Mouse (Mus musculus) C2C12 (cell line): ENCODE measurements around the gene Soga1. TPM values are rescaled to one million over a fixed set of nuclear protein-coding genes. Genes with fewer than 3 reads are reported as not detected.

Experiments
- H3K27me3 ChIP-seq: one replicate; pipeline ENCODE4 v1.6.1; 2011; ENCODE audit not compliant: control insufficient read depth, insufficient read depth, insufficient read length
- H3K36me3 ChIP-seq: one replicate; pipeline ENCODE4 v1.6.1; 2011; ENCODE audit not compliant: control insufficient read depth, insufficient read depth
- H3K4me3 ChIP-seq: one replicate; pipeline ENCODE4 v1.5.1; 2011; ENCODE audit warnings: mild to moderate bottlenecking, control low read depth; ENCODE audit not compliant: poor library complexity, insufficient read depth, severe bottlenecking
- H3K79me2 ChIP-seq: one replicate; pipeline ENCODE4 v1.6.1; 2011; ENCODE audit not compliant: control insufficient read depth, insufficient read depth
- H3K79me3 ChIP-seq: one replicate; pipeline ENCODE4 v1.6.1; 2011; ENCODE audit warnings: low read depth, control low read depth
- H3ac ChIP-seq: one replicate; pipeline ENCODE3; 2011; ENCODE audit warnings: low read depth; ENCODE audit not compliant: control insufficient read depth, insufficient read length
- CEBPB ChIP-seq: IDR thresholded peaks from one replicate; pipeline ENCODE4 v1.6.1; 2011; ENCODE audit warnings: low read depth, mild to moderate bottlenecking, control low read depth, moderate library complexity
- CTCF ChIP-seq: IDR thresholded peaks from one replicate; pipeline ENCODE4 v1.5.1; 2011; ENCODE audit not compliant: control insufficient read depth, insufficient read depth, insufficient read length
- FOSL1 ChIP-seq: IDR thresholded peaks from one replicate; pipeline ENCODE4 v1.8.0; 2011; ENCODE audit warnings: mild to moderate bottlenecking, low read length; ENCODE audit not compliant: poor library complexity, insufficient read depth, severe bottlenecking
- MAX ChIP-seq: IDR thresholded peaks from one replicate; pipeline ENCODE4 v1.6.1; 2011; ENCODE audit warnings: mild to moderate bottlenecking, control low read depth
- MYOD1 ChIP-seq: IDR thresholded peaks from one replicate; pipeline ENCODE4 v1.6.1; 2011; ENCODE audit warnings: low read depth; ENCODE audit not compliant: control insufficient read depth, insufficient read length
- MYOG ChIP-seq: IDR thresholded peaks from one replicate; pipeline ENCODE4 v1.6.1; 2011; ENCODE audit not compliant: control insufficient read depth, insufficient read length; ENCODE audit errors: extremely low read depth
- USF1 ChIP-seq: IDR thresholded peaks from one replicate; pipeline ENCODE4 v1.6.1; 2011; ENCODE audit warnings: low read depth, mild to moderate bottlenecking, control low read depth, moderate library complexity
- polyA plus RNA-seq: library from polyadenylated mRNA; unstranded; fragments of >200 nt; fragmentation: generic; extraction: Trizol; gene quantifications from one replicate; pipeline ENCODE4 v1.2.1, GENCODE M21; 2012; ENCODE audit warnings: missing spikeins

The Soga1 gene
- polyA plus RNA-seq, 1 experiment = 13.9 TPM

GRCm38 (mm10) chr2:156981291-156981690, 97.8 kb downstream of the Soga1 start:
- no peaks in the 10 kb centered on the region for H3K79me3 ChIP-seq
- no peaks in the 10 kb centered on the region for H3K36me3 ChIP-seq
- TF ChIP-seq MYOD1 (no peak), USF1 (no peak), MYOG (no peak), FOSL1 (no peak), CEBPB (no peak), CTCF (no peak), MAX (no peak)
- no peak overlapping the region for H3K4me3 ChIP-seq
- H3ac ChIP-seq = no peak overlapping the region
- H3K79me2 ChIP-seq = peaks cover 10% of the 10 kb centered on the region
- H3K27me3 ChIP-seq = no peaks in the 10 kb centered on the region

- Histone ChIP-seq H3K36me3 (no peaks in the 10 kb centered on the region), H3K27me3 (no peaks in the 10 kb centered on the region), H3K79me3 (no peaks in the 10 kb centered on the region), H3ac (no peak overlapping the region), H3K79me2 (peaks cover 10% of the 10 kb centered on the region), H3K4me3 (no peak overlapping the region)
- TF ChIP-seq USF1 (no peak), MYOD1 (no peak), FOSL1 (no peak), MAX (no peak), MYOG (no peak), CEBPB (no peak), CTCF (no peak)
Measured at GRCm38 (mm10) chr2:156980059-156980458, 99.0 kb downstream of the Soga1 start.

GRCm38 (mm10) chr2:156976711-156977110, 102.3 kb downstream of the Soga1 start:
- no peaks in the 10 kb centered on the region for H3K36me3 ChIP-seq
- H3K4me3 ChIP-seq = no peak overlapping the region
- H3ac ChIP-seq = no peak overlapping the region
- H3K79me3 ChIP-seq = no peaks in the 10 kb centered on the region
- no peaks in the 10 kb centered on the region for H3K79me2 ChIP-seq
- no peaks in the 10 kb centered on the region for H3K27me3 ChIP-seq
- TF ChIP-seq CEBPB (no peak), FOSL1 (no peak), MAX (no peak), MYOD1 (no peak), MYOG (no peak), USF1 (no peak), CTCF (no peak)

DNA sequence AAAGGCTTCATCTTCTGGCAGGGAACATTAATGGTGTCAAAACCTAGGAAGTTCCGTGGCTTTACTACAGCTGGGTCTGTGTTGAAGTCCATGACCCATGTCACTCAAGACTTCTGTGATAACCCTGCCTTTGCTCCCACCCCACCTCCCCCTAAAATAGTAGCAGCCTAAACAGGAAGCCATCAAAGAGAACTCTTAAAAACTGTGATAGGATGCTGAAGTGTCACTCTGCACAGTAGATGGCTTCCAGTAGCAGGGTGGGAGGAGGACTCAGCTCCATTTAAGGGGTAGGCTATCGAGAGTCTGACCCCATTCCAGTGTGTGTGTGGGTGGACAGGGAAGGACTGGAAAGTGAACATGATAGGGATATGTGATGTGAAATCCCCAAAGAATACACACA, 104.1 kb downstream of the Soga1 start:
- H3K79me2 ChIP-seq = no peaks in the 10 kb centered on the region
- TF ChIP-seq MYOG (no peak), FOSL1 (no peak), CEBPB (no peak), USF1 (no peak)
- no peak overlapping the region for H3ac ChIP-seq
- no peaks in the 10 kb centered on the region for H3K79me3 ChIP-seq
- no peaks in the 10 kb centered on the region for H3K27me3 ChIP-seq
- H3K36me3 ChIP-seq = no peaks in the 10 kb centered on the region
- H3K4me3 ChIP-seq = no peak overlapping the region

DNA sequence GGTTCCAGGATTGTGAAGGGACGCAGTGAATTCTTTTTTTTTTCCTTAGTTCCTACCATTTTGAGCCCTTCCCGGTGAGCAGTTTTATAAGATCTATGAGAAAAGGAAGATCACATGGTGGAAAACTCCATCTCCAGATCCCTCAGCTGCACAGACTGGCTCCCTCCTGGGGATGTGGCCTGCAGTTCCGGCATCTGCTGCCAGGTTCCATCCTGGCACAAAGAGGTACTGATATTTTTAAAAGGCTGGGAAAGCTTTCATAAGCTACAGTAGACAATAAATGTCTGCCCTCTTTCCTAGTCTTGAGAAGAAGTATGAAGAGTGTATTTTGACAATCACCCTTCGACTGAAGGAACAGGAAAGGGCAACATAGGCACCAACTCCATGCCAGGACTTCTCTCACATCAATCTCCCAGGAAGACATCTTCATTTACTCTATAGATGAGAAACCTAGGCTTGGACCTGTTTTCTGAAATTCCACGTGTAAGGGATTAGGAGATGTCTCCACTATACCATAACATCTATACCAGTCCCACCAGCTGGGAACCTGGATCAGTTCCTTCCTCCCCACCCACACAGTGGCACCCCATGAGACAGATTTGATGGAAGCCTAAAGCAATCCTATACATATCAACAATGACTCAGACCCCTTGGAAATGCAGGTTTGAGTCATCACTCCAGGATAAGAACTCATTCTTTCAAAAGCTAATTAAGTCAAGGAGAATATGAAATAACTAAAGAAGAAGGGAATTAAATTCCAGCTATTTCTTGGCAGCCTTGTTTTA, 105.5 kb downstream of the Soga1 start:
- H3K79me3 ChIP-seq = no peaks in the 10 kb centered on the region
- no peaks in the 10 kb centered on the region for H3K36me3 ChIP-seq
- H3ac ChIP-seq = no peak overlapping the region
- no peak overlapping the region for H3K4me3 ChIP-seq
- TF ChIP-seq MAX (no peak), MYOD1 (no peak), CEBPB (no peak), MYOG (no peak), FOSL1 (no peak), USF1 (no peak)
- no peaks in the 10 kb centered on the region for H3K27me3 ChIP-seq
- no peaks in the 10 kb centered on the region for H3K79me2 ChIP-seq

GRCm38 (mm10) chr2:156970253-156970652, 108.8 kb downstream of the Soga1 start:
- TF ChIP-seq FOSL1 = no peak
- TF ChIP-seq CTCF = no peak
- no peak for TF ChIP-seq MYOD1
- TF ChIP-seq MYOG = no peak
- no peak for TF ChIP-seq USF1
- TF ChIP-seq MAX = no peak
- no peak for TF ChIP-seq CEBPB
- no peak overlapping the region for H3K4me3 ChIP-seq
- H3K36me3 ChIP-seq = no peaks in the 10 kb centered on the region
- no peak overlapping the region for H3ac ChIP-seq
- H3K79me2 ChIP-seq = no peaks in the 10 kb centered on the region
- H3K27me3 ChIP-seq = no peaks in the 10 kb centered on the region
- H3K79me3 ChIP-seq = no peaks in the 10 kb centered on the region
